Mouse (Mus musculus) layer of hippocampus, adult 8-10 months (tissue): ENCODE results near the gene Mapk1. TPM values are rescaled to one million over a fixed set of nuclear protein-coding genes. Genes with fewer than 3 reads are reported as not detected.
"Not testable (repeated sequence)": the region's sequence is repeated elsewhere in the genome, so short reads cannot be mapped to it uniquely, and the experiment has no call there.

ENCODE experiments used
- DNase-seq, 2 experiments: peaks; one replicate each; pipeline ENCODE4 v3.0.0; 2022; ENCODE audit warnings: low spot score in 2 of 2
- total RNA-seq, 4 experiments: library from RNA; stranded (reverse); gene quantifications; 2 replicates each; pipeline ENCODE4 v1.2.4; 2022

The Mapk1 gene
- total RNA-seq, result 100 to 1,000 TPM; 461 to 545 (median 499) TPM

- peak; percentile 95 to 96 for DNase-seq
Measured at GRCm38 (mm10) chr16:16983131-16983533, at the start of gene Mapk1. TSS of gene Mapk1 (plus strand) at chr16:16983382.

- DNase-seq, result no peak
Measured at GRCm38 (mm10) chr16:16939543-16939942, 43.6 kb upstream of the Mapk1 start.

GRCm38 (mm10) chr16:16941078-16941477, 42.1 kb upstream of the Mapk1 start:
- no peak for DNase-seq

GRCm38 (mm10) chr16:16958575-16958974, 24.6 kb upstream of the Mapk1 start:
- DNase-seq, result no peak

- no peak for DNase-seq
Measured at GRCm38 (mm10) chr16:16959907-16960306, 23.3 kb upstream of the Mapk1 start.

GRCm38 (mm10) chr16:16965149-16965548, 18.0 kb upstream of the Mapk1 start:
- DNase-seq, result no peak

GRCm38 (mm10) chr16:16966290-16966689, 16.9 kb upstream of the Mapk1 start:
- DNase-seq, result no peak

- no peak for DNase-seq
Measured at GRCm38 (mm10) chr16:16978061-16978460, 5.1 kb upstream of the Mapk1 start.

GRCm38 (mm10) chr16:16978765-16979164, 4.4 kb upstream of the Mapk1 start:
- DNase-seq, result no peak

- no peak for DNase-seq
Measured at GRCm38 (mm10) chr16:16982636-16983035, 546 bp upstream of the Mapk1 start.

- DNase-seq, result peak in 1 of 2 experiments; percentile 35
Measured at GRCm38 (mm10) chr16:16983534-16984422, 596 bp downstream of the Mapk1 start.

- DNase-seq, result no peak
Measured at GRCm38 (mm10) chr16:16984423-16984941, 1.3 kb downstream of the Mapk1 start.

GRCm38 (mm10) chr16:16987248-16987647, 4.1 kb downstream of the Mapk1 start:
- no peak for DNase-seq

- no peak for DNase-seq
Measured at GRCm38 (mm10) chr16:16988842-16989241, 5.7 kb downstream of the Mapk1 start.

- no peak for DNase-seq
Measured at GRCm38 (mm10) chr16:16990021-16990420, 6.8 kb downstream of the Mapk1 start.

GRCm38 (mm10) chr16:16994426-16995052, 11.4 kb downstream of the Mapk1 start:
- no peak for DNase-seq

- not testable (repeated sequence) for DNase-seq
Measured at GRCm38 (mm10) chr16:16996121-16996729, 13.0 kb downstream of the Mapk1 start.

- DNase-seq, result no peak
Measured at GRCm38 (mm10) chr16:17001109-17001508, 17.9 kb downstream of the Mapk1 start.

GRCm38 (mm10) chr16:17007070-17007469, 23.9 kb downstream of the Mapk1 start:
- DNase-seq, result no peak

GRCm38 (mm10) chr16:17010036-17010435, 26.9 kb downstream of the Mapk1 start:
- DNase-seq, result no peak

- DNase-seq, result no peak
Measured at GRCm38 (mm10) chr16:17012583-17012982, 29.4 kb downstream of the Mapk1 start.
